Mouse (Mus musculus) liver, adult 2 months (tissue): ENCODE results near the gene Specc1. TPM values are rescaled to one million over a fixed set of nuclear protein-coding genes. Genes with fewer than 3 reads are reported as not detected.

Experiments
- DNase-seq: peaks from one replicate; pipeline ENCODE4 v3.0.0-alpha.2; 2011; ENCODE audit warnings: low read depth, low spot score; ENCODE audit errors: extremely low read depth
- H3K27ac ChIP-seq: fragments of 200-500 bp; replicated peaks from 2 replicates; pipeline ENCODE4 v1.5.1; 2012; ENCODE audit warnings: low read depth, mild to moderate bottlenecking, control low read depth, inconsistent platforms, low read length; ENCODE audit not compliant: insufficient read depth
- H3K27me3 ChIP-seq: fragments of 200-500 bp; 2 replicates; pipeline ENCODE4 v1.6.1; 2012; ENCODE audit warnings: mild to moderate bottlenecking, moderate library complexity, low read length, inconsistent platforms; ENCODE audit not compliant: control insufficient read depth, insufficient read depth
- H3K36me3 ChIP-seq: fragments of 200-500 bp; 2 replicates; pipeline ENCODE4 v1.6.1; 2012; ENCODE audit warnings: low read length, inconsistent platforms; ENCODE audit not compliant: control insufficient read depth, insufficient read depth
- H3K4me1 ChIP-seq: fragments of 200-500 bp; 2 replicates; pipeline ENCODE4 v1.6.1; 2011; ENCODE audit warnings: low read length; ENCODE audit not compliant: control insufficient read depth, insufficient read depth
- H3K4me3 ChIP-seq: fragments of 200-500 bp; 2 replicates; pipeline ENCODE4 v1.5.1; 2011; ENCODE audit warnings: low read depth, mild to moderate bottlenecking, control low read depth, low read length, moderate library complexity; ENCODE audit not compliant: insufficient read depth
- H3K79me2 ChIP-seq: fragments of 200-500 bp; 2 replicates; pipeline ENCODE4 v1.6.1; 2012; ENCODE audit warnings: inconsistent platforms, mild to moderate bottlenecking, low read length, moderate library complexity; ENCODE audit not compliant: control insufficient read depth, insufficient read depth
- H3K9ac ChIP-seq: fragments of 200-500 bp; 2 replicates; pipeline ENCODE4 v1.6.1; 2012; ENCODE audit warnings: low read depth, mild to moderate bottlenecking, control low read depth, inconsistent platforms, low read length
- CTCF ChIP-seq: fragments of 200-500 bp; IDR thresholded peaks from 2 replicates; pipeline ENCODE4 v1.5.1; 2011; ENCODE audit warnings: low read depth, low read length, control low read depth
- POLR2A ChIP-seq: fragments of 200-500 bp; IDR thresholded peaks from 2 replicates; pipeline ENCODE4 v1.6.1; 2011; ENCODE audit warnings: low read length, control low read depth; ENCODE audit not compliant: insufficient read depth; ENCODE audit errors: extremely low read depth
- WGBS: fragments of 180-500 bp; shearing (Covaris S2); methylation state at CpG from one replicate; pipeline ENCODE4 v1.1.7; 2018; 5-methylcytosine and 5-hydroxymethylcytosine counted together
- polyA plus RNA-seq: library from polyadenylated mRNA; depleted of rRNA; stranded (reverse); fragments of >200 nt; gene quantifications from 2 replicates; pipeline ENCODE4 v1.2.3, GENCODE M21; 2012
- total RNA-seq: library from RNA; depleted of rRNA; stranded (reverse); fragments of >200 nt; gene quantifications from 2 replicates; pipeline ENCODE4 v1.2.3, GENCODE M21; 2014

Gene Specc1
- total and polyA plus RNA-seq, 2 experiments: 0.49 to 1.1 TPM

- 86% methylated on average over 3 of the region's 3 CpGs for WGBS
- DNase-seq: no peak
- no peak overlapping the region for H3K27ac ChIP-seq
- H3K9ac ChIP-seq: no peak overlapping the region
- H3K4me3 ChIP-seq: no peak overlapping the region
- no peaks in the 10 kb centered on the region for H3K79me2 ChIP-seq
- no peak for TF ChIP-seq CTCF
- no peak for TF ChIP-seq POLR2A
- H3K36me3 ChIP-seq: no peaks in the 10 kb centered on the region
- no peaks in the 10 kb centered on the region for H3K27me3 ChIP-seq
- no peaks in the 10 kb centered on the region for H3K4me1 ChIP-seq
Observed at GRCm38 (mm10) chr11:62166503-62166902, 209.9 kb downstream of the Specc1 start.

DNA sequence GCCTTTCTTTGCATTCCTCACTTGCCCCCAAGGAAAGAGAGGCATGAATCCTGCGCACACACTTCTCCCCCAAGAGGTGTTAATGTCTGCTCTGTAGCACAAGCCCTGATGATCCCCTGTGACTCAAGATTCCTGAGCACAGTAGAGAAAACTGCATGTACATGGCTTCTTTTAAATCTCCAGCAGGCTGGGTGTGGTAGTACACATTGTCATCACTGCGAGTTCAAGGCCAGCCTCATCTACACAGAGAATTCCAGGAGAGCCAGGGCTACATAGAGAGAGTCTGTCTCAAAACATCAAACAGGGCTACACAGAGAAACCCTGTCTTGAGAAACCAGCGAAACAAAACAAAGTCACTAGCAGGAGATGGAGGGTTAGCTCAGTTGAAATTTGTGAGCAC is 211.6 kb downstream of the Specc1 start:
- Histone ChIP-seq H3K4me1 (no peaks in the 10 kb centered on the region), H3K27me3 (no peaks in the 10 kb centered on the region), H3K27ac (no peak overlapping the region), H3K36me3 (no peaks in the 10 kb centered on the region), H3K9ac (no peak overlapping the region), H3K4me3 (no peak overlapping the region), H3K79me2 (no peaks in the 10 kb centered on the region)
- DNase-seq: no peak
- 93% methylated on average over 3 of the region's 3 CpGs for WGBS
- TF ChIP-seq CTCF (no peak), POLR2A (no peak)

DNA sequence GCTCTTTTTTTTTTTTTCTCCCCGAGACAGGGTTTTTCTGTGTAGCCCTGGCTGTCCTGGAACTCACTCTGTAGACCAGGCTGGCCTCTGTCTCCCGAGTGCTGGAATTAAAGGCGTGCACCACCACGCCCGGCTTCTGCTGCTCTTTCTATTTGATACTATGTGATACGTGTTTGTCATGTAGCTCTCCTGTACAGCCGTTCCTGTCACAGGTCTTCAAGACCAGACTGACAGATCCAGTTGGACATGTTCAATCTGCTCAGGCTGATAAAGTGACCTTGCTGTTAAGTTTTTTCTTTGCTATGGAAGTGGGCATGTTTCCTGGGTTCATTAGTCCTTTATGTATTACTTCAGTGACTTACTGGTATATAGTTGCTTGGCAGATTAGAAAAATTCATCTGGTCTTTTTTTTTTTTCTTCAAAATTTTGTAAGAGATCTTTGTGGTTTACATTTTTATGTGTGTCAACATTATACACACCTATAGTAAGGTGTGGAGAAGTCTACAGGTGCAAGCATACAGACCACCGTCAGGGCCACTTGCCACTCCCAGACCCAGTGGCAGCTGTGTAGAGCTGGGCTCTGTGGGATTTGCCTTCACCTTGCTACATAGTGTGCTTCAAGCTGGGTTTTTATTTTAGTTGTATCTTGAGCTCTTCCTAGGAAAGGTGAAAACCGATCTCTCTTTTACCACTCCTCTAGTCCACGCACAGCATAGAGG is 221.0 kb downstream of the Specc1 start:
- no peak overlapping the region for H3K4me3 ChIP-seq

GRCm38 (mm10) chr11:62180791-62181190 is 224.2 kb downstream of the Specc1 start:
- no peaks in the 10 kb centered on the region for H3K27me3 ChIP-seq
- H3K27ac ChIP-seq: no peak overlapping the region
- no peak overlapping the region for H3K4me3 ChIP-seq
- no peaks in the 10 kb centered on the region for H3K79me2 ChIP-seq
- no peak for DNase-seq
- no peak overlapping the region for H3K9ac ChIP-seq
- 95% methylated on average over 6 of the region's 6 CpGs for WGBS
- H3K4me1 ChIP-seq: no peaks in the 10 kb centered on the region
- TF ChIP-seq POLR2A (no peak), CTCF (no peak)
- no peaks in the 10 kb centered on the region for H3K36me3 ChIP-seq

More for the DNA sequence above, 221.0 kb downstream of the Specc1 start:
- DNase-seq: no peak
- no peak overlapping the region for H3K9ac ChIP-seq
- WGBS: 86% methylated on average over 10 of the region's 10 CpGs
- no peaks in the 10 kb centered on the region for H3K36me3 ChIP-seq
- H3K27me3 ChIP-seq: no peaks in the 10 kb centered on the region
- no peaks in the 10 kb centered on the region for H3K4me1 ChIP-seq
- TF ChIP-seq CTCF: no peak
- no peaks in the 10 kb centered on the region for H3K79me2 ChIP-seq
- H3K27ac ChIP-seq: no peak overlapping the region

GRCm38 (mm10) chr11:62184900-62185299 is 228.3 kb downstream of the Specc1 start:
- Histone ChIP-seq H3K27ac (no peak overlapping the region), H3K9ac (no peak overlapping the region), H3K27me3 (no peaks in the 10 kb centered on the region), H3K36me3 (no peaks in the 10 kb centered on the region), H3K79me2 (no peaks in the 10 kb centered on the region), H3K4me1 (no peaks in the 10 kb centered on the region), H3K4me3 (no peak overlapping the region)
- WGBS: 75% methylated on average over 4 of the region's 4 CpGs
- no peak for TF ChIP-seq POLR2A
- no peak for TF ChIP-seq CTCF
- DNase-seq: no peak

- H3K9ac ChIP-seq: no peak overlapping the region
- TF ChIP-seq CTCF (no peak), POLR2A (no peak)
Observed at GRCm38 (mm10) chr11:62187074-62187473, 230.5 kb downstream of the Specc1 start.

More at GRCm38 (mm10) chr11:62187074-62187473, 230.5 kb downstream of the Specc1 start:
- H3K4me3 ChIP-seq: no peak overlapping the region
- no peak for DNase-seq
- no peaks in the 10 kb centered on the region for H3K4me1 ChIP-seq
- no peaks in the 10 kb centered on the region for H3K79me2 ChIP-seq
- WGBS: 87% methylated on average over 8 of the region's 8 CpGs
- no peaks in the 10 kb centered on the region for H3K36me3 ChIP-seq
- no peak overlapping the region for H3K27ac ChIP-seq
- H3K27me3 ChIP-seq: no peaks in the 10 kb centered on the region
